Mouse (Mus musculus) E14TG2a.4 (cell line): ENCODE measurements at regions not wholly inside any gene's neighbourhood (a gene's known extent, or its start where the extent isn't known, plus 50 kb on each side); places are given as distances from the start of the nearest gene placed in this dataset.
"Not testable (repeated sequence)": the region's sequence is repeated elsewhere in the genome, so short reads cannot be mapped to it uniquely, and the experiment has no call there.

Experiments used
- H3K27me3 ChIP-seq: 2 replicates; pipeline ENCODE4 v1.6.1; 2014; ENCODE audit warnings: low read length, control low read depth; ENCODE audit not compliant: insufficient read depth
- H3K36me3 ChIP-seq: 2 replicates; pipeline ENCODE4 v1.6.1; 2014; ENCODE audit warnings: low read length, control low read depth; ENCODE audit not compliant: insufficient read depth
- H3K4me1 ChIP-seq: replicated peaks from 2 replicates; pipeline ENCODE4 v1.6.1; 2014; ENCODE audit warnings: low read depth, low read length, control low read depth
- H3K4me3 ChIP-seq: replicated peaks from 2 replicates; pipeline ENCODE4 v1.5.1; 2014; ENCODE audit warnings: mild to moderate bottlenecking, low read length
- H3K9me3 ChIP-seq: 2 replicates; pipeline ENCODE4 v1.6.1; 2014; ENCODE audit warnings: low read length, control low read depth
- CTCF ChIP-seq: conservative IDR thresholded peaks from 2 replicates; pipeline ENCODE4 v1.5.1; 2014; ENCODE audit warnings: low read length
- NANOG ChIP-seq: IDR thresholded peaks from 2 replicates; pipeline ENCODE4 v1.6.1; 2014; ENCODE audit warnings: borderline replicate concordance, low read length, mixed read lengths
- POU5F1 ChIP-seq: IDR thresholded peaks from 2 replicates; pipeline ENCODE4 v1.6.1; 2014; ENCODE audit warnings: low read length, borderline replicate concordance

- TF ChIP-seq NANOG (no peak), POU5F1 (no peak), CTCF (no peak)
- Histone ChIP-seq H3K36me3 (no peaks in the 10 kb centered on the region), H3K4me1 (no peaks in the 10 kb centered on the region), H3K4me3 (no peak overlapping the region), H3K27me3 (no peaks in the 10 kb centered on the region), H3K9me3 (no peaks in the 10 kb centered on the region)
Measured at GRCm38 (mm10) chr6:4205681-4206080, 118.9 kb upstream of the Bet1 start.

- H3K36me3 ChIP-seq, result no peaks in the 10 kb centered on the region
- no peaks in the 10 kb centered on the region for H3K4me1 ChIP-seq
- H3K4me3 ChIP-seq, result no peak overlapping the region
- H3K9me3 ChIP-seq, result no peaks in the 10 kb centered on the region
- H3K27me3 ChIP-seq, result no peaks in the 10 kb centered on the region
- TF ChIP-seq POU5F1 (no peak), NANOG (no peak), CTCF (no peak)
Measured at GRCm38 (mm10) chr6:4245265-4246112, 158.7 kb upstream of the Bet1 start.

GRCm38 (mm10) chr6:4246113-4246419 lies 159.3 kb upstream of the Bet1 start:
- no peaks in the 10 kb centered on the region for H3K9me3 ChIP-seq
- no peak for TF ChIP-seq CTCF
- H3K36me3 ChIP-seq, result no peaks in the 10 kb centered on the region
- H3K4me1 ChIP-seq, result no peaks in the 10 kb centered on the region
- no peaks in the 10 kb centered on the region for H3K27me3 ChIP-seq
- no peak overlapping the region for H3K4me3 ChIP-seq

- Histone ChIP-seq H3K27me3 (no peaks in the 10 kb centered on the region), H3K4me3 (no peak overlapping the region), H3K9me3 (no peaks in the 10 kb centered on the region), H3K4me1 (no peaks in the 10 kb centered on the region), H3K36me3 (no peaks in the 10 kb centered on the region)
- TF ChIP-seq POU5F1, result no peak
- no peak for TF ChIP-seq CTCF
- TF ChIP-seq NANOG, result no peak
Measured at GRCm38 (mm10) chr6:4276607-4277006, 189.8 kb upstream of the Bet1 start.

- no peaks in the 10 kb centered on the region for H3K9me3 ChIP-seq
- TF ChIP-seq NANOG (no peak), CTCF (no peak), POU5F1 (no peak)
- H3K36me3 ChIP-seq, result no peaks in the 10 kb centered on the region
- H3K4me3 ChIP-seq, result no peak overlapping the region
- no peaks in the 10 kb centered on the region for H3K4me1 ChIP-seq
- no peaks in the 10 kb centered on the region for H3K27me3 ChIP-seq
Measured at GRCm38 (mm10) chr6:4277245-4277890, 190.6 kb upstream of the Bet1 start.

GRCm38 (mm10) chr6:4291380-4291779 lies 204.6 kb upstream of the Bet1 start:
- TF ChIP-seq NANOG (no peak), POU5F1 (no peak), CTCF (no peak)
- no peak overlapping the region for H3K4me3 ChIP-seq
- no peaks in the 10 kb centered on the region for H3K27me3 ChIP-seq
- no peaks in the 10 kb centered on the region for H3K4me1 ChIP-seq
- no peaks in the 10 kb centered on the region for H3K36me3 ChIP-seq
- H3K9me3 ChIP-seq, result no peaks in the 10 kb centered on the region

- not testable (repeated sequence) for H3K36me3 ChIP-seq, H3K27me3 ChIP-seq, H3K4me3 ChIP-seq, H3K9me3 ChIP-seq, H3K4me1 ChIP-seq
Measured at GRCm38 (mm10) chr6:4303410-4303809, 201.2 kb upstream of the Col1a2 start.

- Histone ChIP-seq H3K4me3 (no peak overlapping the region), H3K27me3 (no peaks in the 10 kb centered on the region), H3K9me3 (no peaks in the 10 kb centered on the region), H3K4me1 (no peaks in the 10 kb centered on the region), H3K36me3 (no peaks in the 10 kb centered on the region)
- TF ChIP-seq CTCF, result no peak
- TF ChIP-seq NANOG, result no peak
- TF ChIP-seq POU5F1, result no peak
Measured at GRCm38 (mm10) chr6:4349953-4350352, 154.7 kb upstream of the Col1a2 start.

- no peak overlapping the region for H3K4me3 ChIP-seq
- TF ChIP-seq NANOG, result no peak
- no peak for TF ChIP-seq CTCF
- no peak for TF ChIP-seq POU5F1
Measured at GRCm38 (mm10) chr6:4362220-4362619, 142.4 kb upstream of the Col1a2 start.

More at GRCm38 (mm10) chr6:4362220-4362619, 142.4 kb upstream of the Col1a2 start:
- Histone ChIP-seq H3K27me3 (no peaks in the 10 kb centered on the region), H3K36me3 (no peaks in the 10 kb centered on the region), H3K9me3 (no peaks in the 10 kb centered on the region), H3K4me1 (no peaks in the 10 kb centered on the region)
